Mouse (Mus musculus) adrenal gland (tissue): ENCODE data around the gene Gnpnat1.

Experiments
- microRNA-seq, 2 experiments: library from miRNA; unstranded; fragments of <30 nt; microRNA quantifications; one replicate each; pipeline ENCODE4; 2019

Gnpnat1 gene

Small RNA genes within 50 kb of the gene (microRNA-seq; reads per million reads assigned to microRNA genes)
- 0 reads per million in 2 experiments for gene Gm25353
